ENCODE assay signal across 8 mouse cellular contexts in the genomic region with DNA sequence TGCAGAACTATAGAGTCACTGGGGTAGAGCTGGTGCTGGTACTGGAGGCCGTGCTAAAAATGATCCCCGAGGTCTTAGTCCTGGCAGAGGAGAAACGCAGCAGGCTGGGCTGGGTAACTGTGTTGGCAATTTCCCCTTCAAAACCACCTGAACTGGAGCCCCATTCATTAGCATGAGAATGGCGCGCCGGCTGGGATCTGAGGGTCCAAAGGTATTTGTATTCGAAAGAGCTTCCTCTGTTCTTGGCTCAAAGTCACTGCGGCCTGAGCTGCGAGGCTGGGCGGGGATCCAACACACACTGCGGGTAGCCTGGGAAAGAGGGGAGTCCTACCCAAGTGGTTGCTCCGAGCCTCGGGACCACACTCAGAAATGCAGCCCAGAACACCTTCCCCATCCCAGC. TPM values are rescaled to one million over a fixed set of nuclear protein-coding genes. Genes with fewer than 3 reads are reported as not detected.
DNase-seq lines count a peak whose midpoint lies in the region; ATAC-seq and TF ChIP-seq lines count a peak whose summit lies in the region.

No protein-coding gene starts in this region.

- WGBS in hindbrain, embryonic 13.5 days: 3% methylated on average over 13 of the region's 13 CpGs
- WGBS in limb, embryonic 14.5 days: 8% methylated on average over 13 of the region's 13 CpGs
- WGBS in heart, embryonic 12.5 days: 26% methylated on average over 13 of the region's 13 CpGs

- H3K4me3 ChIP-seq in hindbrain, embryonic 13.5 days: no peak overlapping the region
- no peak overlapping the region for H3K4me3 ChIP-seq in limb, embryonic 14.5 days (replicated peaks; ENCODE audit: low read length)
- H3K4me3 ChIP-seq in heart, embryonic 12.5 days: no peak overlapping the region

- peak overlapping the region; percentile 6; the same call in 1 of the 2 replicates for H3K4me2 ChIP-seq in hindbrain, embryonic 13.5 days
- no peak overlapping the region for H3K4me2 ChIP-seq in limb, embryonic 14.5 days (replicated peaks; ENCODE audit: low read depth, low read length, severe bottlenecking)
- no peak overlapping the region for H3K4me2 ChIP-seq in heart, embryonic 12.5 days

- no peaks in the 10 kb centered on the region for H3K27me3 ChIP-seq in hindbrain, embryonic 13.5 days
- no peaks in the 10 kb centered on the region for H3K27me3 ChIP-seq in limb, embryonic 14.5 days (ENCODE audit: control insufficient read depth, insufficient read depth, low read length)
- H3K27me3 ChIP-seq in heart, embryonic 12.5 days (replicated peaks): no peaks in the 10 kb centered on the region

- no peaks in the 10 kb centered on the region for H3K9me3 ChIP-seq in hindbrain, embryonic 13.5 days
- no peaks in the 10 kb centered on the region for H3K9me3 ChIP-seq in limb, embryonic 14.5 days (ENCODE audit: control insufficient read depth, low read length)
- no peaks in the 10 kb centered on the region for H3K9me3 ChIP-seq in heart, embryonic 12.5 days (replicated peaks)

- no peak for TF ChIP-seq CTCF in brain, embryonic 14.5 days (IDR thresholded peaks at IDR 0.05; ENCODE audit: borderline replicate concordance, extremely low read depth, insufficient read depth, insufficient read length)

- H3K9ac ChIP-seq in hindbrain, embryonic 13.5 days: no peak overlapping the region
- no peak overlapping the region for H3K9ac ChIP-seq in limb, embryonic 14.5 days (ENCODE audit: low read depth, low read length, severe bottlenecking)
- no peak overlapping the region for H3K9ac ChIP-seq in heart, embryonic 12.5 days

- peak; percentile 38 for DNase-seq in embryo, embryonic 11 days
- DNase-seq in embryo, embryonic 10 days (ENCODE audit: low spot score): no peak
- peak; percentile 95 for DNase-seq in brain, embryonic 14.5 days (ENCODE audit: low read depth)
- DNase-seq in limb, embryonic 14.5 days (ENCODE audit: low spot score): peak; percentile 60
- no peak for DNase-seq in heart, adult 9 months (ENCODE audit: low spot score in 2 of 2)

- peaks cover 37% of the 10 kb centered on the region for H3K4me1 ChIP-seq in hindbrain, embryonic 13.5 days (replicated peaks)
- peaks cover 28% of the 10 kb centered on the region for H3K4me1 ChIP-seq in limb, embryonic 14.5 days (ENCODE audit: control insufficient read depth, insufficient read depth, low read length)
- H3K4me1 ChIP-seq in heart, embryonic 12.5 days (replicated peaks): peaks cover 5% of the 10 kb centered on the region; the same call in 1 of the 2 replicates

- peak overlapping the region; percentile 67 for H3K27ac ChIP-seq in hindbrain, embryonic 13.5 days
- no peak overlapping the region for H3K27ac ChIP-seq in limb, embryonic 14.5 days (replicated peaks; ENCODE audit: low read depth, low read length)
- no peak overlapping the region for H3K27ac ChIP-seq in heart, embryonic 12.5 days (ENCODE audit: poor library complexity, severe bottlenecking)

- no peaks in the 10 kb centered on the region for H3K36me3 ChIP-seq in hindbrain, embryonic 13.5 days
- no peaks in the 10 kb centered on the region for H3K36me3 ChIP-seq in limb, embryonic 14.5 days (ENCODE audit: control insufficient read depth, insufficient read depth, low read length)
- H3K36me3 ChIP-seq in heart, embryonic 12.5 days: no peaks in the 10 kb centered on the region

- TF ChIP-seq POLR2A in brain, embryonic 14.5 days (IDR thresholded peaks at IDR 0.05; ENCODE audit: borderline replicate concordance, extremely low read depth, insufficient read depth, insufficient read length, poor library complexity, severe bottlenecking): no peak
- no peak for TF ChIP-seq POLR2A in limb, embryonic 14.5 days (IDR thresholded peaks at IDR 0.05; ENCODE audit: borderline replicate concordance, extremely low read depth, insufficient read depth, insufficient read length)

- ATAC-seq in hindbrain, embryonic 13.5 days (ENCODE audit: low FRiP score): peak; percentile 49; the same call in 1 of the 2 replicates
- no peak for ATAC-seq in limb, embryonic 14.5 days (ENCODE audit: low FRiP score, low read depth)
- ATAC-seq in monocyte, adult 5-6 weeks (replicated peaks; ENCODE audit: insufficient number of reproducible peaks, low FRiP score, low TSS enrichment, poor library complexity, severe bottlenecking): no peak
- no peak for ATAC-seq in heart, embryonic 12.5 days (ENCODE audit: insufficient number of reproducible peaks, low FRiP score)

RNA-seq across cellular contexts. Expression of a gene that starts 32.6 kb away (rescaled TPM):
- 34.7 and 45.2 TPM in 2 replicates for polyA plus RNA-seq in brain, embryonic 14.5 days (2012; rRNA removed)
- 5.0 and 6.8 TPM in 2 replicates for polyA plus RNA-seq in hindbrain, embryonic 13.5 days (2015; fragmentation: Nextera tagmentation; extraction: Ambion mirVana)
- polyA plus RNA-seq in limb, embryonic 14.5 days (2012; rRNA removed): 23.9 and 28.1 TPM in 2 replicates
- 6.5 and 8.2 TPM in 2 replicates for polyA plus RNA-seq in limb, embryonic 14.5 days (2014; fragmentation: Nextera tagmentation; extraction: Ambion mirVana)
- not detected in 3 replicates for total RNA-seq in monocyte, adult 5-6 weeks (2017)
- 0.97 and 1.3 TPM in 2 replicates for polyA plus RNA-seq in heart, embryonic 12.5 days (2016; fragmentation: Nextera tagmentation; extraction: Ambion mirVana)

Comparison
In these comparisons a context has a peak if more than half of its experiments do, and no peak if none do; other contexts are left out.
1. DNase-seq: peak in embryo, embryonic 11 days (single experiment), brain, embryonic 14.5 days (single experiment) and limb, embryonic 14.5 days (single experiment); none in embryo, embryonic 10 days (single experiment) and heart, adult 9 months (0 of 2).